Mouse (Mus musculus): Measurements from ENCODE around the gene Dpm2. TPM values are rescaled to one million over a fixed set of nuclear protein-coding genes. Genes with fewer than 3 reads are reported as not detected.

The Dpm2 gene
- polyA plus RNA-seq, 1 experiment from 2014 or later, result 106 TPM

DNA sequence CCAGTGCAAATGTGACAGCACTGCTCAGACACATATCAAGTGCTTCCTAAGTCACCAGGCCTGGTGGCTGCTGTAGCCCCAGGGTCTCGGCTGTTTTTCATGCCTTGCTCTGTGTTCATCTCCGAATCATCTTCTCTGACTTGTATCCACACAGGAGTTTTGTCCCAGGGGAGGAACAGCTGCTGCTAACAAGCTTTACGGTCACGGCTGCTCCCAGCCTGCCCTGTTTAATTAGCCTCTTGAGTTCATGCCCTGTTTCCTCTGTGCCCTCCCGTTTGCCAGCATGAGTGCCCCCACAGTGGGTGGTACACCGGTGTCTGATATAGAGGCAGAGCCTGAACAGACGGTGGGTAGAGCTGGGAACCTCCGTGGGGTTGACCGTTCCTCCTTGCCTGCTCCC lies 47.4 kb downstream of the Dpm2 start:
- 54% methylated on average over 9 of the region's 9 CpGs for WGBS
- H3K9ac ChIP-seq (replicated peaks; ENCODE audit: low read length), result no peak overlapping the region
- H3K27me3 ChIP-seq (ENCODE audit: insufficient read depth, low read length), result no peaks in the 10 kb centered on the region
- peak overlapping the region; percentile 13; the same call in 1 of the 2 replicates for H3K27ac ChIP-seq (ENCODE audit: low read length)
- no peak overlapping the region for H3K4me3 ChIP-seq (ENCODE audit: low read length)
- H3K9me3 ChIP-seq (ENCODE audit: low read length), result peaks cover 3% of the 10 kb centered on the region; the same call in 1 of the 2 replicates
- H3K4me1 ChIP-seq (ENCODE audit: insufficient read depth, low read length), result peaks cover 38% of the 10 kb centered on the region
- ATAC-seq (ENCODE audit: low FRiP score, low TSS enrichment), result no peak
- H3K36me3 ChIP-seq (ENCODE audit: insufficient read depth, low read length), result peaks cover 16% of the 10 kb centered on the region
- H3K4me2 ChIP-seq (replicated peaks; ENCODE audit: low read depth, low read length), result no peak overlapping the region

DNA sequence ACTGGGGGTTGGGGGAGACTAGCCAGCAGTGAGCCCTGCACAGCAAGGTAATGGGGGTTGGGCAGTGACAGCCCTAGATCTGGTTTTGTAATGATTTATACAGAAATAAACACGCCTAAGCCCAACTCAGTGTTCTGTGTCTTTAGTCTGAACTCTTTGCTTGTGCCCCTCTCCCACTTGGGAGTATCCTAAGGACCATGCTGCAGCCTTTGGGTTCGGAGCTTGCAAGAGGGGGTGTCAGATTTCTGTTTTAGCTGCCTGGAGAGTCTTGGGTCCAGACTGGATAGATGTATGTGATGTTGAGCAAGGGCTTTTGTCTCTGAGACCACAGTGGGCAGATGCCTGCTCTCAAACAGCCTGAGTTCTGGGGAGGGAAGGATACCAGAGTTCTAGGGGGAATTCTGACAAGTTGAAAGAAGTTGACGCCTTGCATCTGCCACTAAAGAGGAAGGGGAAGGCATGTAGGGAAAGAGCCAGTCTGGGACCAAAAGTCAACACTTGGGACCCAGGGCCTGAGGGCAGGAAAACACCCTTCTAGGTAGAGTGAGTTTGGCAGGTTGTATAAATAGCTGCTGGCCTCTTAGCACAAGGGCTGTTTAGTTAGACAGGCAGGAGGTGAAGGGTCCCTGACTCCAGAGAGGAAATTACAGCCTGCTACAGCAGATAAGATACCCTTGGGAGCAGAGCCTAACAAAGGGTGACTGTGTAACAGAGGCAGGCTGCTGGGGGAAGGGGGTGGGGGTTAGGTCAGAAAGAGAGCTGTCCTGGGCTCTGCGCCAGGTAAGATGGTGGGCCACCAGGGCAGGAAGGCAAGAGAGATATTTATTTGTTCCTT lies 50.2 kb downstream of the Dpm2 start:
- Histone ChIP-seq H3K4me3 (ENCODE audit: low read length) (no peak overlapping the region), H3K27ac (ENCODE audit: low read length) (peak overlapping the region; percentile 92), H3K9ac (replicated peaks; ENCODE audit: low read length) (peak overlapping the region; percentile 48), H3K4me2 (replicated peaks; ENCODE audit: low read depth, low read length) (peak overlapping the region; percentile 6; the same call in 1 of the 2 replicates), H3K4me1 (ENCODE audit: insufficient read depth, low read length) (peaks cover 58% of the 10 kb centered on the region), H3K9me3 (ENCODE audit: low read length) (peaks cover 3% of the 10 kb centered on the region; the same call in 1 of the 2 replicates), H3K36me3 (ENCODE audit: insufficient read depth, low read length) (peaks cover 8% of the 10 kb centered on the region; the same call in 1 of the 2 replicates), H3K27me3 (ENCODE audit: insufficient read depth, low read length) (no peaks in the 10 kb centered on the region)
- peak; percentile 67 for ATAC-seq (ENCODE audit: low FRiP score, low TSS enrichment)
- 6% methylated on average over 4 of the region's 4 CpGs for WGBS

- H3K4me2 ChIP-seq (replicated peaks; ENCODE audit: low read depth, low read length), result peak within 1 kb of the TSS; percentile 9; the same call in 1 of the 2 replicates
- peak within 1 kb of the TSS; percentile 92 for H3K27ac ChIP-seq (ENCODE audit: low read length)
- peaks cover 3% of the 10 kb centered on the region; the same call in 1 of the 2 replicates for H3K9me3 ChIP-seq (ENCODE audit: low read length)
- 11% methylated on average over 7 of the region's 7 CpGs for WGBS
- no peaks in the 10 kb centered on the region for H3K27me3 ChIP-seq (ENCODE audit: insufficient read depth, low read length)
- peak; percentile 12; the same call in 1 of the 2 replicates for ATAC-seq (ENCODE audit: low FRiP score, low TSS enrichment)
- H3K9ac ChIP-seq (replicated peaks; ENCODE audit: low read length), result peak within 1 kb of the TSS; percentile 48
- H3K4me1 ChIP-seq (ENCODE audit: insufficient read depth, low read length), result peaks cover 64% of the 10 kb centered on the region
- no peak within 1 kb of the TSS for H3K4me3 ChIP-seq (ENCODE audit: low read length)
- peaks cover 8% of the 10 kb centered on the region; the same call in 1 of the 2 replicates for H3K36me3 ChIP-seq (ENCODE audit: insufficient read depth, low read length)
Observed at GRCm38 (mm10) chr2:32621517-32621859, 50.8 kb downstream of the Dpm2 start, which contains the start of gene Ak1. Ak1 (plus strand) TSS chr2:32621758.

Other genes starting within 250 kb of the Dpm2 start
- 54.9 and 66.7 TPM in 2 replicates for gene Ciz1, start 218.5 kb upstream of the Dpm2 start, polyA plus RNA-seq (2015; fragmentation: Nextera tagmentation; extraction: Ambion mirVana)
- gene Dnm1, start 217.5 kb upstream of the Dpm2 start, polyA plus RNA-seq (2015; fragmentation: Nextera tagmentation; extraction: Ambion mirVana), result 5.4 TPM in 2 replicates
- gene 1110008P14Rik, start 188.9 kb upstream of the Dpm2 start, polyA plus RNA-seq (2015; fragmentation: Nextera tagmentation; extraction: Ambion mirVana), result 50.1 and 51.6 TPM in 2 replicates
- gene Lcn2, start 182.6 kb upstream of the Dpm2 start, polyA plus RNA-seq (2015; fragmentation: Nextera tagmentation; extraction: Ambion mirVana), result 9.0 and 12.7 TPM in 2 replicates
- gene Ptges2, start 175.0 kb upstream of the Dpm2 start, polyA plus RNA-seq (2015; fragmentation: Nextera tagmentation; extraction: Ambion mirVana), result 38.3 and 39.5 TPM in 2 replicates
- 7.3 and 8.2 TPM in 2 replicates for gene Naif1, start 120.4 kb upstream of the Dpm2 start, polyA plus RNA-seq (2015; fragmentation: Nextera tagmentation; extraction: Ambion mirVana)
- 21.2 and 21.9 TPM in 2 replicates for gene Slc25a25, start 119.4 kb upstream of the Dpm2 start, polyA plus RNA-seq (2015; fragmentation: Nextera tagmentation; extraction: Ambion mirVana)
- 13.3 and 15.0 TPM in 2 replicates for gene Fam102a, start 35.5 kb upstream of the Dpm2 start, polyA plus RNA-seq (2015; fragmentation: Nextera tagmentation; extraction: Ambion mirVana)
- gene Pip5kl1, start 3.9 kb downstream of the Dpm2 start, polyA plus RNA-seq (2015; fragmentation: Nextera tagmentation; extraction: Ambion mirVana), result 2.5 and 2.6 TPM in 2 replicates
- 0.12 and 0.16 TPM in 2 replicates for gene 9430097D07Rik, start 4.8 kb downstream of the Dpm2 start, polyA plus RNA-seq (2015; fragmentation: Nextera tagmentation; extraction: Ambion mirVana)
- gene St6galnac4, start 16.2 kb downstream of the Dpm2 start, polyA plus RNA-seq (2015; fragmentation: Nextera tagmentation; extraction: Ambion mirVana), result 24.7 TPM in 2 replicates
- 18.5 and 18.6 TPM in 2 replicates for gene St6galnac6, start 28.9 kb downstream of the Dpm2 start, polyA plus RNA-seq (2015; fragmentation: Nextera tagmentation; extraction: Ambion mirVana)
- 35.7 and 39.1 TPM in 2 replicates for gene Ak1, start 50.9 kb downstream of the Dpm2 start, polyA plus RNA-seq (2015; fragmentation: Nextera tagmentation; extraction: Ambion mirVana)
- gene Eng, start 75.7 kb downstream of the Dpm2 start, polyA plus RNA-seq (2015; fragmentation: Nextera tagmentation; extraction: Ambion mirVana), result 93.6 and 98.7 TPM in 2 replicates
- gene Fpgs, start 133.3 kb downstream of the Dpm2 start, polyA plus RNA-seq (2015; fragmentation: Nextera tagmentation; extraction: Ambion mirVana), result 42.3 and 45.1 TPM in 2 replicates
- 113 and 115 TPM in 2 replicates for gene Cdk9, start 142.2 kb downstream of the Dpm2 start, polyA plus RNA-seq (2015; fragmentation: Nextera tagmentation; extraction: Ambion mirVana)
- 41.5 and 44.2 TPM in 2 replicates for gene Sh2d3c, start 150.2 kb downstream of the Dpm2 start, polyA plus RNA-seq (2015; fragmentation: Nextera tagmentation; extraction: Ambion mirVana)
- gene 6330409D20Rik, start 170.2 kb downstream of the Dpm2 start, polyA plus RNA-seq (2015; fragmentation: Nextera tagmentation; extraction: Ambion mirVana), result 0.16 TPM in 1 of 2 replicates, not detected in the other
- 79.3 and 82.9 TPM in 2 replicates for gene Tor2a, start 186.4 kb downstream of the Dpm2 start, polyA plus RNA-seq (2015; fragmentation: Nextera tagmentation; extraction: Ambion mirVana)
- gene Ttc16, start 204.8 kb downstream of the Dpm2 start, polyA plus RNA-seq (2015; fragmentation: Nextera tagmentation; extraction: Ambion mirVana), result 0.21 and 0.29 TPM in 2 replicates
- gene Ptrh1, start 204.9 kb downstream of the Dpm2 start, polyA plus RNA-seq (2015; fragmentation: Nextera tagmentation; extraction: Ambion mirVana), result 6.1 and 6.8 TPM in 2 replicates
- gene Cfap157, start 213.6 kb downstream of the Dpm2 start, polyA plus RNA-seq (2015; fragmentation: Nextera tagmentation; extraction: Ambion mirVana), result 0.29 and 0.32 TPM in 2 replicates

All from kidney, embryonic 16.5 days (tissue).